Mouse (Mus musculus): ENCODE results near the gene Exoc3l2. TPM values are rescaled to one million over a fixed set of nuclear protein-coding genes. Genes with fewer than 3 reads are reported as not detected.

Gene Exoc3l2
- polyA plus RNA-seq, 1 experiment from 2014 or later, result 1.2 TPM

GRCm38 (mm10) chr7:19517652-19518365, 54.7 kb downstream of the Exoc3l2 start, which contains the start of gene Nkpd1:
Nkpd1 (plus strand) TSS chr7:19517838.
- peak; percentile 43 for DNase-seq (ENCODE audit: low spot score)
- Histone ChIP-seq H3K4me3 (ENCODE audit: low read depth, low read length) (0 out of 2 replicates have a peak within 1 kb of the TSS, but pooled peaks have one; percentile 14), H3K4me2 (ENCODE audit: low read depth, low read length) (peak within 1 kb of the TSS; percentile 47), H3K27me3 (ENCODE audit: control insufficient read depth, insufficient read depth, low read length) (peaks cover 52% of the 10 kb centered on the region), H3K9ac (replicated peaks; ENCODE audit: low read length) (peak within 1 kb of the TSS; percentile 37), H3K27ac (replicated peaks; ENCODE audit: low read depth, low read length) (no peak within 1 kb of the TSS), H3K4me1 (ENCODE audit: control insufficient read depth, insufficient read depth, low read length) (no peaks in the 10 kb centered on the region; the same call in 1 of the 2 replicates), H3K9me3 (replicated peaks; ENCODE audit: control insufficient read depth, low read length) (no peaks in the 10 kb centered on the region), H3K36me3 (replicated peaks; ENCODE audit: control insufficient read depth, insufficient read depth, low read depth, low read length) (no peaks in the 10 kb centered on the region)
- no peak for ATAC-seq (replicated peaks; ENCODE audit: insufficient number of reproducible peaks, low FRiP score, low TSS enrichment, low read depth)
- 6% methylated on average over 24 of the region's 29 CpGs for WGBS

GRCm38 (mm10) chr7:19520032-19520431, 56.9 kb downstream of the Exoc3l2 start:
- ATAC-seq (replicated peaks; ENCODE audit: insufficient number of reproducible peaks, low FRiP score, low TSS enrichment, low read depth) (no peak), DNase-seq (ENCODE audit: low spot score) (peak; percentile 32)
- Histone ChIP-seq H3K9me3 (replicated peaks; ENCODE audit: control insufficient read depth, low read length) (no peaks in the 10 kb centered on the region), H3K4me3 (ENCODE audit: low read depth, low read length) (peak overlapping the region; percentile 26), H3K27ac (replicated peaks; ENCODE audit: low read depth, low read length) (no peak overlapping the region), H3K4me1 (ENCODE audit: control insufficient read depth, insufficient read depth, low read length) (peaks cover 7% of the 10 kb centered on the region; the same call in 1 of the 2 replicates), H3K36me3 (replicated peaks; ENCODE audit: control insufficient read depth, insufficient read depth, low read depth, low read length) (no peaks in the 10 kb centered on the region), H3K27me3 (ENCODE audit: control insufficient read depth, insufficient read depth, low read length) (peaks cover 74% of the 10 kb centered on the region), H3K9ac (replicated peaks; ENCODE audit: low read length) (peak overlapping the region; percentile 46), H3K4me2 (ENCODE audit: low read depth, low read length) (peak overlapping the region; percentile 36)
- WGBS, result 6% methylated on average over 18 of the region's 23 CpGs

- H3K36me3 ChIP-seq (replicated peaks; ENCODE audit: control insufficient read depth, insufficient read depth, low read depth, low read length), result no peaks in the 10 kb centered on the region
- peaks cover 7% of the 10 kb centered on the region; the same call in 1 of the 2 replicates for H3K4me1 ChIP-seq (ENCODE audit: control insufficient read depth, insufficient read depth, low read length)
- H3K27me3 ChIP-seq (ENCODE audit: control insufficient read depth, insufficient read depth, low read length), result peaks cover 70% of the 10 kb centered on the region
- no peaks in the 10 kb centered on the region for H3K9me3 ChIP-seq (replicated peaks; ENCODE audit: control insufficient read depth, low read length)
- peak overlapping the region; percentile 38 for H3K4me3 ChIP-seq (ENCODE audit: low read depth, low read length)
- no peak for ATAC-seq (replicated peaks; ENCODE audit: insufficient number of reproducible peaks, low FRiP score, low TSS enrichment, low read depth)
- H3K9ac ChIP-seq (replicated peaks; ENCODE audit: low read length), result no peak overlapping the region
- WGBS, result 13% methylated on average over 72 of the region's 72 CpGs
- no peak for DNase-seq (ENCODE audit: low spot score)
- no peak overlapping the region for H3K27ac ChIP-seq (replicated peaks; ENCODE audit: low read depth, low read length)
- peak overlapping the region; percentile 78 for H3K4me2 ChIP-seq (ENCODE audit: low read depth, low read length)
Measured at GRCm38 (mm10) chr7:19523017-19523756, 60.1 kb downstream of the Exoc3l2 start.

GRCm38 (mm10) chr7:19523757-19524419, 60.8 kb downstream of the Exoc3l2 start:
- WGBS, result 2% methylated on average over 62 of the region's 64 CpGs
- peaks cover 7% of the 10 kb centered on the region; the same call in 1 of the 2 replicates for H3K4me1 ChIP-seq (ENCODE audit: control insufficient read depth, insufficient read depth, low read length)
- H3K4me3 ChIP-seq (ENCODE audit: low read depth, low read length), result peak overlapping the region; percentile 38
- H3K36me3 ChIP-seq (replicated peaks; ENCODE audit: control insufficient read depth, insufficient read depth, low read depth, low read length), result no peaks in the 10 kb centered on the region
- no peak overlapping the region for H3K27ac ChIP-seq (replicated peaks; ENCODE audit: low read depth, low read length)
- peak overlapping the region; percentile 78 for H3K4me2 ChIP-seq (ENCODE audit: low read depth, low read length)
- peak overlapping the region; percentile 56 for H3K9ac ChIP-seq (replicated peaks; ENCODE audit: low read length)
- DNase-seq (ENCODE audit: low spot score) (peak; percentile 71), ATAC-seq (replicated peaks; ENCODE audit: insufficient number of reproducible peaks, low FRiP score, low TSS enrichment, low read depth) (0 out of 2 replicates have a peak, but pooled peaks have one; percentile 35)
- H3K27me3 ChIP-seq (ENCODE audit: control insufficient read depth, insufficient read depth, low read length), result peaks cover 63% of the 10 kb centered on the region
- no peaks in the 10 kb centered on the region for H3K9me3 ChIP-seq (replicated peaks; ENCODE audit: control insufficient read depth, low read length)

GRCm38 (mm10) chr7:19524420-19525104, 61.4 kb downstream of the Exoc3l2 start:
- DNase-seq (ENCODE audit: low spot score) (no peak), ATAC-seq (replicated peaks; ENCODE audit: insufficient number of reproducible peaks, low FRiP score, low TSS enrichment, low read depth) (no peak)
- peaks cover 7% of the 10 kb centered on the region; the same call in 1 of the 2 replicates for H3K4me1 ChIP-seq (ENCODE audit: control insufficient read depth, insufficient read depth, low read length)
- peaks cover 57% of the 10 kb centered on the region for H3K27me3 ChIP-seq (ENCODE audit: control insufficient read depth, insufficient read depth, low read length)
- H3K4me2 ChIP-seq (ENCODE audit: low read depth, low read length), result peak overlapping the region; percentile 78
- H3K27ac ChIP-seq (replicated peaks; ENCODE audit: low read depth, low read length), result no peak overlapping the region
- peak overlapping the region; percentile 56 for H3K9ac ChIP-seq (replicated peaks; ENCODE audit: low read length)
- H3K9me3 ChIP-seq (replicated peaks; ENCODE audit: control insufficient read depth, low read length), result no peaks in the 10 kb centered on the region
- WGBS, result 14% methylated on average over 24 of the region's 24 CpGs
- H3K4me3 ChIP-seq (ENCODE audit: low read depth, low read length), result peak overlapping the region; percentile 38
- H3K36me3 ChIP-seq (replicated peaks; ENCODE audit: control insufficient read depth, insufficient read depth, low read depth, low read length), result no peaks in the 10 kb centered on the region

GRCm38 (mm10) chr7:19525105-19525481, 62.0 kb downstream of the Exoc3l2 start:
- Histone ChIP-seq H3K27me3 (ENCODE audit: control insufficient read depth, insufficient read depth, low read length) (peaks cover 52% of the 10 kb centered on the region), H3K4me2 (ENCODE audit: low read depth, low read length) (no peak overlapping the region), H3K9ac (replicated peaks; ENCODE audit: low read length) (no peak overlapping the region), H3K4me3 (ENCODE audit: low read depth, low read length) (no peak overlapping the region), H3K9me3 (replicated peaks; ENCODE audit: control insufficient read depth, low read length) (no peaks in the 10 kb centered on the region), H3K4me1 (ENCODE audit: control insufficient read depth, insufficient read depth, low read length) (peaks cover 7% of the 10 kb centered on the region; the same call in 1 of the 2 replicates), H3K27ac (replicated peaks; ENCODE audit: low read depth, low read length) (no peak overlapping the region), H3K36me3 (replicated peaks; ENCODE audit: control insufficient read depth, insufficient read depth, low read depth, low read length) (no peaks in the 10 kb centered on the region)
- DNase-seq (ENCODE audit: low spot score) (no peak), ATAC-seq (replicated peaks; ENCODE audit: insufficient number of reproducible peaks, low FRiP score, low TSS enrichment, low read depth) (no peak)
- 70% methylated on average over 2 of the region's 2 CpGs for WGBS

GRCm38 (mm10) chr7:19531077-19531476, 67.9 kb downstream of the Exoc3l2 start:
- Histone ChIP-seq H3K9me3 (replicated peaks; ENCODE audit: control insufficient read depth, low read length) (no peaks in the 10 kb centered on the region), H3K27ac (replicated peaks; ENCODE audit: low read depth, low read length) (no peak overlapping the region), H3K4me3 (ENCODE audit: low read depth, low read length) (no peak overlapping the region), H3K4me1 (ENCODE audit: control insufficient read depth, insufficient read depth, low read length) (no peaks in the 10 kb centered on the region), H3K4me2 (ENCODE audit: low read depth, low read length) (no peak overlapping the region), H3K9ac (replicated peaks; ENCODE audit: low read length) (no peak overlapping the region), H3K36me3 (replicated peaks; ENCODE audit: control insufficient read depth, insufficient read depth, low read depth, low read length) (peaks cover 13% of the 10 kb centered on the region), H3K27me3 (ENCODE audit: control insufficient read depth, insufficient read depth, low read length) (no peaks in the 10 kb centered on the region)
- WGBS, result 74% methylated on average over 10 of the region's 10 CpGs
- ATAC-seq (replicated peaks; ENCODE audit: insufficient number of reproducible peaks, low FRiP score, low TSS enrichment, low read depth) (no peak), DNase-seq (ENCODE audit: low spot score) (no peak)

All from embryonic facial prominence, embryonic 11.5 days (tissue).